Mouse (Mus musculus) embryonic stem cell, embryonic (primary cell): Measurements from ENCODE around the gene Ccdc15.

Experiments used
- CTCF ChIA-PET, 4 experiments: fragments of 300-600 bp in 2 of 4; fragments of 350-600 bp in 2 of 4; sonication (Branson Sonifier 250); formaldehyde crosslinking; loops; one replicate each; lab custom pipeline; 2022; ENCODE audit warnings: inconsistent platforms in 2 of 4; lab: Charles Lee
- POLR2A ChIA-PET, 4 experiments: fragments of 300-600 bp in 2 of 4; fragments of 350-600 bp in 2 of 4; sonication (Branson Sonifier 250); formaldehyde crosslinking; loops; one replicate each; lab custom pipeline; 2022; ENCODE audit warnings: antibody characterized with exemption in 4 of 4, inconsistent platforms in 1 of 4; lab: Charles Lee

Ccdc15 gene

GRCm38 (mm10) chr9:37347988-37348642 lies at the start of gene Ccdc15:
Ccdc15 (minus strand) TSS chr9:37348432.
- POLR2A ChIA-PET, result interaction anchor here (0.5 to 2.2 kb wide), 31 partner anchors 9 to 960 kb away, joined by 3 to 10 read pairs (median 4); partner anchors contain the start of genes Tbrg1 (in 1 of the 4) and Tmem218 (in 1 of the 4)
- CTCF ChIA-PET, result interaction anchor here in 1 of 4 experiments (0.7 kb wide), 1 partner anchor 59 kb away, joined by 3 read pairs; no protein-coding TSS in a partner anchor

DNA sequence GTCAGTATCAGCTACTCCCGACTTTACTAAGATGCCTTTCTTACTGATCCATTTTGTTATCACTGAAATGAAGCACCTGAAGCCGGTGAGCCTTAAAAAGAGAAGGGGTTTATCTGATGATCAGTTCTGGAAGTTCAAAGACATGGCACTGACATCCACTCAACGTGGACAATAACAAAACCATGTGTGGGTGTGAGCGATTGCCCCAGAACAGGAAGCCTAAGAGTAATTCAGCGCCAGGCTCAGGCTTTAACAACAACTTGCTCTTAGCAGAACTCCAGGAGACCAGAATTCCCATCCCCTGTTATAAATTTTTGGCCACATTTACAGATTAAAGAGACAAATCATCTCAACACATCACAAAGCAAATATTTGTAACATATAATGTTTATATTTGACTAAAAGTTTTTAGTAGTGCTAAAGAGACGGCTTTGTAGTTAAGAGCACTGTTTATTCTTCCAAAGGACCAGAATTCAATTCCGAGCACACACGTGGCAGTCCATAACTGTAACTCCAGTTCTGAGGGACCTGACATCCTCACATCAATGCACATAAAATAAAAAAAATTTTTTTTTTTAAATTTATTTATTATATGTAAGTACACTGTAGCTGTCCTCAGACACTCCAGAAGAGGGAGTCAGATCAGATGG lies 45.4 kb upstream of the Ccdc15 start:
- ChIA-PET POLR2A (no interaction called here), CTCF (no interaction called here)

GRCm38 (mm10) chr9:37392071-37392470 lies 43.8 kb upstream of the Ccdc15 start:
- POLR2A ChIA-PET, result interaction anchor here in 3 of 4 experiments (0.6 to 1.6 kb wide), 3 partner anchors 10 to 93 kb away, joined by 3 read pairs; partner anchors contain the start of gene Robo4 (in 1 of the 3)

DNA sequence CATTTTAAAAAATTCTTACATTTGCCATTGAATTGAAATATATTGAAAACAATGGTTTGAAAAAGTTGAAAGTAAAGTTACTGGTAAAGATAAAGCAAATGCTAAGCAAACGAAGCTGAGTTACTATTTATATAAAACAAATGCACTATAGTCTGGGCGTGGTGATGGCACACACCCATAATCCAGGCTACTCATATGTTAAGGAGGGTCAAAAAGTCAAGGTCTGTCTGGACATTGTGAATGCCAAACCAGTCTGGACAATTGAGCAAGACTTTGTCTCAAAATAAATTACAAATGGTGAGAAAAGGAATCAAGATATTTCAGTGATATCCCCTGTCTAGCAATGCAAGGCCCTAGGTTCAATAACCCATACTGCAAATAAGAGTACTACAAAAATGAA lies 42.7 kb upstream of the Ccdc15 start:
- ChIA-PET CTCF (interaction anchor here in 1 of 4 experiments (0.6 kb wide), 1 partner anchor 223 kb away, joined by 3 read pairs; no protein-coding TSS in a partner anchor), POLR2A (interaction anchor here in 1 of 4 experiments (1.6 kb wide), 1 partner anchor 11 kb away, joined by 3 read pairs; the partner anchor contains the start of gene Robo4)

More at GRCm38 (mm10) chr9:37392071-37392470, 43.8 kb upstream of the Ccdc15 start:
- CTCF ChIA-PET, result no interaction called here

DNA sequence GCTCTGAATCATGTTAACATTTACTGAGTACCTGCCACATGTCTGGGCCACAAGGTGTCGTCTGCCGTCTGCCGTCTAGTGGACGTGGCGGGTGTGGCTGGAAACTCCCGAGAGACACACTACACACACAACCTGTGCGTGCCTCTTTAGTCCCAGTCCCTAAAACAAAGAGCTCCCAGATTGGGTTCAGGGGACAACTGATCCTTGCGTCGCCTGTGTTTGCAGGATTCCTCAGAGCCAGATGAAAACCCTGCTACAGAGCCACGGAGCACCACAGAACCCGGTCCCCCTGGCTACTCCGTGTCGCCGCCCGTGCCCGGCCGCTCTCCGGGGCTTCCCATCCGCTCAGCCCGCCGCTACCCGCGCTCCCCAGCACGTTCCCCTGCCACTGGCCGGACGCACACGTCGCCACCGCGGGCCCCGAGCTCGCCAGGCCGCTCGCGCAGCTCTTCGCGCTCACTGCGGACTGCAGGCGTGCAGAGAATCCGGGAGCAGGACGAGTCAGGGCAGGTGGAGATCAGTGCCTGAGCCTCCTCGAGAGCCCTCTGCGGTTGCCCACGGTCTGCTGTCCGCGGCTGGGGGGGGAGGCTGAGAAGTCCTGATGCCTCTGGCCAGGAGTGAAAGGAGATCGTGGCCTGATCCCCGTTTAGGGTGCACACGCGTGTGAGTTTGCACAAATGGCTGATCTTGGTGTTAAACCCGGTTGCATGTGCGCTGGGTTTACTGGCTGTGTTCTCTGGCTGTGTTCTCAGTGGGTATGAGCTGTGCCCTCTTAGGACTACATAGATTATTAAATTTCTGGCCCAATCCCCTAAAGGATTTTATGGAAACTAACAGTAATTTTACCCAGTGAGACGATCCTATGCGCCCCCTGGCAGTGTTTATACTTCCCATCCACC lies 36.3 kb upstream of the Ccdc15 start:
- ChIA-PET CTCF (interaction anchor here in 3 of 4 experiments (0.6 to 1.6 kb wide), 8 partner anchors 17 to 159 kb away, joined by 3 to 6 read pairs (median 3); partner anchors contain the start of genes Hepacam (in 1 of the 3), Robo4 (in 1 of the 3) and Slc37a2 (in 1 of the 3)), POLR2A (interaction anchor here in 3 of 4 experiments (0.6 to 1.9 kb wide), 27 partner anchors 13 to 560 kb away, joined by 3 to 12 read pairs (median 3); partner anchors contain the start of genes Ccdc15 (in 2 of the 3), Robo4 (in 2 of the 3), Slc37a2 (in 1 of the 3) and Spa17 (in 1 of the 3))

DNA sequence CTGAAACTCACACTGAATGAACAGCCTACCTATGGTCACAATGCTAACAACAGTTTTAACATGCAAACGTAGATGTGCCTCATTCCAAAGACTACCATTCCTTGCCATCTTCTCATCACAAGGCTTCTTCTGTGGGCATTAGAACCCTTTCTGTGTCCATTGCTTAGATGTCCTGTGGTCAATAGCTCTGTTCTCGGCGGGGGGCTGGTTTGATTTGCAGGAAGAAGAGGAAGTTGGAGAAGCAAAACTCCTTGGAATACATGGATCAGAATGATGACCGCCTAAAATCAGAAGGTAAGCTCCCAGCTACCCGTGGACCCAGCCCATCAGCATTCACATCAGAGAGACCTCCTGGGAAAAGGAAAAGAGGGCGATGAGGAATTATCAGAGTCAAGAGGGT lies 34.9 kb upstream of the Ccdc15 start:
- CTCF ChIA-PET, result no interaction called here
- POLR2A ChIA-PET, result interaction anchor here in 3 of 4 experiments (0.6 to 1.5 kb wide), 3 partner anchors 22 to 129 kb away, joined by 4 to 6 read pairs (median 4); no protein-coding TSS in a partner anchor

GRCm38 (mm10) chr9:37375718-37376117 lies 27.5 kb upstream of the Ccdc15 start:
- ChIA-PET POLR2A (interaction anchor here in 1 of 4 experiments (1.4 kb wide), 1 partner anchor 16 kb away, joined by 3 read pairs; no protein-coding TSS in a partner anchor), CTCF (no interaction called here)

- ChIA-PET CTCF (interaction anchor here in 1 of 4 experiments (0.9 kb wide), 1 partner anchor 126 kb away, joined by 3 read pairs; no protein-coding TSS in a partner anchor), POLR2A (interaction anchor here in 2 of 4 experiments (0.7 to 1.7 kb wide), 2 partner anchors 11 to 13 kb away, joined by 3 to 4 read pairs; no protein-coding TSS in a partner anchor)
Observed at GRCm38 (mm10) chr9:37371232-37371801, 23.1 kb upstream of the Ccdc15 start.

- CTCF ChIA-PET, result interaction anchor here in 2 of 4 experiments (0.6 kb wide), 2 partner anchors 39 to 90 kb away, joined by 3 to 4 read pairs; no protein-coding TSS in a partner anchor
- POLR2A ChIA-PET, result interaction anchor here in 2 of 4 experiments (1.3 to 1.5 kb wide), 2 partner anchors 21 to 136 kb away, joined by 3 read pairs; partner anchors contain the start of gene Ccdc15 (in 1 of the 2)
Observed at GRCm38 (mm10) chr9:37368860-37369259, 20.6 kb upstream of the Ccdc15 start.

GRCm38 (mm10) chr9:37368081-37368830 lies 20.0 kb upstream of the Ccdc15 start:
- POLR2A ChIA-PET, result interaction anchor here in 2 of 4 experiments (0.7 to 1.5 kb wide), 3 partner anchors 17 to 136 kb away, joined by 3 read pairs; partner anchors contain the start of gene Ccdc15 (in 1 of the 2)
- CTCF ChIA-PET, result interaction anchor here (0.6 to 1.5 kb wide), 6 partner anchors 9 to 90 kb away, joined by 3 to 5 read pairs (median 4); no protein-coding TSS in a partner anchor

DNA sequence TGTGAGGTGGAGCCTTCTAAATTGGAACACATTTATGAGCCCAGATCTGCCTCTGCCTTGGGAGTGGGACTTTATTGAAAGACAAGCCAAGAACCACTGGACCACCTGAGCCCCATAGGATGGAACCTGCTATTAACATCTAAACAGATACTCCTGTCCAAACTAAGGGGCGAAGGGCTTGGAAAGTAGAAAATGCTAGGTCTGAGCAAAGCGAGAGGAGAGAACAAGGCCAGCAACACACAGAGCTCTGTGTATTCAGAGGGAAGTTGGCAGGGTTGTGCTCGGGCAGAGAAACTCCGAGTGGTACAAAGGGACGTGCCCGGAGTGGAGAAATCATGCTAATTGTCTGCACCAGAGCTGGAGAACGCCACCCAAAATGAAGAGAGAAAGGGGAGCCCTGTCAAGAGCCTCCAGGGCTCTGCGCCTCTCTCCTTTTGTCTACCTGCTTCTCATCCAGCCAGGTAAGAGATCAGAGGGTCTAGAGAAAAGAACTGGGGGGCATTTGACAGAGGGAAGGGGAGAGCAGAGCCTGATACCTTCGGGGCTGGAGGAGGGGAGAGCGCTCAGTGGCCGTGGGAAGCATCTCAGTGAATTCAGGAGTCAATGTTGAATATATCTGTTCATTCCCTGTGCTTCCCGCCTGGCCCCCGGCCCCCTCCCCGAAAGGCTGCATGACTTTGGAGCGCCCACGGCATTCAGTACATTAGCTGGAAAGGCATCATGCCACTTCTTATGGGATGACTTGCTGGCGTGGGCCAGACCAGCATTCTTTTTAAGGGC lies 19.3 kb upstream of the Ccdc15 start, which contains the start of gene Hepacam:
Gene Hepacam (plus strand): TSS at position 51 of the 780 bp plus-strand sequence.
- POLR2A ChIA-PET, result interaction anchor here in 2 of 4 experiments (0.7 to 1.5 kb wide), 3 partner anchors 17 to 137 kb away, joined by 3 read pairs; partner anchors contain the start of gene Ccdc15 (in 1 of the 2)
- CTCF ChIA-PET, result interaction anchor here in 3 of 4 experiments (0.6 to 1.5 kb wide), 4 partner anchors 8 to 29 kb away, joined by 3 to 5 read pairs (median 4); no protein-coding TSS in a partner anchor

GRCm38 (mm10) chr9:37365706-37366105 lies 17.5 kb upstream of the Ccdc15 start:
- POLR2A ChIA-PET, result interaction anchor here in 2 of 4 experiments (0.7 to 1.3 kb wide), 5 partner anchors 9 to 92 kb away, joined by 3 to 4 read pairs (median 3); partner anchors contain the start of gene Ccdc15 (in 2 of the 2)

GRCm38 (mm10) chr9:37364392-37364791 lies 16.2 kb upstream of the Ccdc15 start:
- ChIA-PET POLR2A (interaction anchor here in 1 of 4 experiments (1.3 kb wide), 1 partner anchor 9 kb away, joined by 3 read pairs; no protein-coding TSS in a partner anchor), CTCF (interaction anchor here in 1 of 4 experiments (0.7 kb wide), 1 partner anchor 812 kb away, joined by 7 read pairs; no protein-coding TSS in a partner anchor)

More at GRCm38 (mm10) chr9:37365706-37366105, 17.5 kb upstream of the Ccdc15 start:
- CTCF ChIA-PET, result interaction anchor here in 2 of 4 experiments (0.6 to 0.7 kb wide), 4 partner anchors 11 to 338 kb away, joined by 3 to 5 read pairs (median 4); no protein-coding TSS in a partner anchor

- ChIA-PET CTCF (interaction anchor here in 1 of 4 experiments (0.8 kb wide), 1 partner anchor 12 kb away, joined by 8 read pairs; no protein-coding TSS in a partner anchor), POLR2A (interaction anchor here in 1 of 4 experiments (1.3 kb wide), 1 partner anchor 8 kb away, joined by 3 read pairs; no protein-coding TSS in a partner anchor)
Observed at GRCm38 (mm10) chr9:37363551-37363950, 15.3 kb upstream of the Ccdc15 start.

GRCm38 (mm10) chr9:37362881-37363280 lies 14.6 kb upstream of the Ccdc15 start:
- ChIA-PET CTCF (no interaction called here), POLR2A (no interaction called here)
